Mouse (Mus musculus) spleen, postnatal 10 days (tissue): ENCODE results near the gene Fbxw15.
"Not testable (repeated sequence)": the region's sequence is repeated elsewhere in the genome, so short reads cannot be mapped to it uniquely, and the experiment has no call there.

ENCODE experiments used
- DNase-seq, 2 experiments: peaks; one replicate each; pipeline ENCODE4 v3.0.0; 2021 to 2022; ENCODE audit warnings: low spot score in 2 of 2

The Fbxw15 gene

GRCm38 (mm10) chr9:109568162-109568561 is at the start of gene Fbxw15:
Fbxw15 (minus strand) TSS chr9:109568262.
- DNase-seq, result not testable (repeated sequence)

DNA sequence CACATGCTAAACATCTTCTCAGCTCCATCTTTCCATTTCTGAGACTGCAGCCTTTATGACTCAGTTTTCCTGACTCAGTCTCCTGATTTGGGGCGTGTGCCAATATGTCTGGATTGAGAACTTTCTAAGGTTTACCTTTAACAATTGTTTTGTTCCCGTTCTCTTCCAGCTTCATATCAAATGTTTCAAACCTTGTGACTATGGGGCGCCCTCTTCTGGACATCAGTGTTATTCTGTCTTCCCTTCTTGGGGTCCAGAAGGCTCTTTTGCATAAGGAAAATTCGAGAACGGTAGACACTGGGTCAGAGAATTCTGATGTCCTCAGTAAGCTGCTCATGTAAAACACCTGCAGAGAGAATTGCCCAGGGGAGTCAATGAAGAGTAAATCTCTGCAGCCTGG is 38.8 kb upstream of the Fbxw15 start:
- DNase-seq, result peak in 1 of 2 experiments; percentile 17

- DNase-seq, result peak in 1 of 2 experiments; percentile 16
Observed at GRCm38 (mm10) chr9:109602128-109602527, 34.1 kb upstream of the Fbxw15 start.

GRCm38 (mm10) chr9:109597226-109597625 is 29.2 kb upstream of the Fbxw15 start:
- DNase-seq, result no peak

- no peak for DNase-seq
Observed at GRCm38 (mm10) chr9:109594866-109595265, 26.8 kb upstream of the Fbxw15 start.

DNA sequence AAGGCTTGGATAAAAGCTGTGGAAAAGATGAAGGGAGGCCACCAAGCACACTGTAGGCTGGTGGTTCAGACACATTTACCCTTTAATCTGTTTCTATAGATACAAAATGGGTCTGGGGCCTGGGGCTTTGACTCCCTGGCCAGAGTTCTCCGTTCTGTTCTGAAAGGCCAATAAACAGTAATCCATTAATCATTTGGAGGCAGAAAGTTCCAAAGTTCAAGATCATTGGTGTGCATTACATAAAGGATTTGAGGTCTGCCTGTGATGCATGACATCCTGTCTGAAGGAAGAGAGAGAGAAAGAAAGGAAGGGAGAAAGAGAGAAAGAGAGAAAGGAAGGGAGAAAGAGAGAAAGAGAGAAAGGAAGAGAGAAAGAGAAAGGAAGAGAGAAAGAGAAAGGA is 2.5 kb downstream of the Fbxw15 start:
- DNase-seq, result no peak

DNA sequence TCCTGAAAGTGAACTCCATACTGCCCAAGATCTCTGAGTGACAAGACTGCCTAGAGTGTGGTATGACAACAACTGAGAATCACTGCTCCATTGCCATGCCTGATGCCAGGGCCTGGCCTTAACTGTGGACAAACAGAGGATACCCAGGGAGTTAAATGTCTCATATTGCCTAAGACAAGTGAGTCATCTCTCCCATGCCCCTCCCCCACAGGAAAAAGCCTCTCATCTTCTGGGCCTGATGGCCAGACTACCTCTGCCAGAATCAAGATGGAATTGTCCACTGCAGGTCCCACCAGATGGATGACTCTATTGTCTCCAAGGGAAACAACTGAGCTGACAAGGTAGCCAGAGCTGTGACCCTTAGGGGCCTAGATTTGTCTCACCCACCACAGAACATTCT is 6.0 kb downstream of the Fbxw15 start:
- not testable (repeated sequence) for DNase-seq

DNA sequence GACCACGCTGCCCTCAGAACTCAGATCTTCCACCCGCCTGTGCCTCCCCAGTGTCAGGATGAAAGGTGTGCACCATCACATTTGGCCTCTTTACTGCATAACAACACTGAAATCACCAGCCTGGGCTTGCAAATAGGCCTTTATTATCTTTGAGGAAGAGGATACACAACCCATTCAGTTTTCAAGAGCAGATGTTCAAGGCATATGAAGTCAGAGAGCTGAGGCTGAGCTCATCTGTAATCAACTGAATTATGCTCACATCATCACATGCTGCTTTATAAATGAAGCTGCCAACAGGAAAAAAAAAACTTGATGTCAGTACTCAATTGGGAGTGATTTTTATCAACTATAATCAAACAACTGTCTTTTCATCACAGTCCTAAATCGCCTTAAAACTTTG is 15.6 kb downstream of the Fbxw15 start:
- DNase-seq, result no peak

DNA sequence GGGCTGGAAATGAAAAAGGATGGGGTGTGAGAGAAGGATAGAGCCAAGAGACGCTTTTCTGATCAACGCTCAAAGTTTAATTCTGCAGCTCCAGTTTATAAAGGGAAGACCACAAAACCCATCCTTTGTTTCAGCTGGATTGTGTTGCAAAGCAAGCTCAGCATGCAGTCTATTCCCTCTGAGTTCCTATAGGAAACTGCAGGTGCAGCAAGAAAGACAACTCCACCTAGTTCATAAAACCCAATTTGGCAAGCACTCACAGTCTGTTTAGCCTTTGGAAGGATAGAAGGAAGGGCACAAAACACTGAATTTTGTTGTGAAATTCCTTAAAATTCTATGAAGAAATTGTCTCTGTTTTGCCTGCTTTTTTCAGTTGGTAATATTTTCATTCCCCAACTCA is 18.4 kb downstream of the Fbxw15 start:
- not testable (repeated sequence) for DNase-seq

GRCm38 (mm10) chr9:109523385-109524064 is 44.5 kb downstream of the Fbxw15 start:
- no peak for DNase-seq
